In genomic region chr3:67572918-67573317, GRCm38 (mm10) we compare ENCODE assay signal across 8 mouse cellular contexts. TPM values are rescaled to one million over a fixed set of nuclear protein-coding genes. Genes with fewer than 3 reads are reported as not detected.
A peak's percentile ranks its signal among the peaks of the same experiment; 100 is the strongest.
DNase-seq lines count a peak whose midpoint lies in the region; ATAC-seq lines count a peak whose summit lies in the region.

No protein-coding gene starts in this region.

- H3K36me3 ChIP-seq in limb, embryonic 12.5 days: no peaks in the 10 kb centered on the region
- no peaks in the 10 kb centered on the region for H3K36me3 ChIP-seq in midbrain, embryonic 14.5 days (ENCODE audit: control insufficient read depth, insufficient read depth, low read length)

- intact Hi-C loops in heart, postnatal 10 days (cut with DNase I): loop anchor here (5.0 kb wide), 1 partner anchor 126 kb away; no protein-coding TSS in a partner anchor

- no peak overlapping the region for H3K4me2 ChIP-seq in limb, embryonic 12.5 days
- no peak overlapping the region for H3K4me2 ChIP-seq in midbrain, embryonic 14.5 days (ENCODE audit: low read length)

- H3K27me3 ChIP-seq in limb, embryonic 12.5 days: peaks cover 18% of the 10 kb centered on the region
- 0 out of 2 replicates have a peak, but pooled peaks cover 5% of the 10 kb centered on the region for H3K27me3 ChIP-seq in midbrain, embryonic 14.5 days (ENCODE audit: control insufficient read depth, insufficient read depth, low read length)

- no peaks in the 10 kb centered on the region for H3K4me1 ChIP-seq in limb, embryonic 12.5 days (replicated peaks)
- 0 out of 2 replicates have a peak, but pooled peaks cover 3% of the 10 kb centered on the region for H3K4me1 ChIP-seq in midbrain, embryonic 14.5 days (ENCODE audit: control insufficient read depth, insufficient read depth, low read length)

- no peaks in the 10 kb centered on the region for H3K9me3 ChIP-seq in limb, embryonic 12.5 days
- H3K9me3 ChIP-seq in midbrain, embryonic 14.5 days (ENCODE audit: control insufficient read depth, low read length): no peaks in the 10 kb centered on the region

- no peak overlapping the region for H3K4me3 ChIP-seq in limb, embryonic 12.5 days (replicated peaks)
- no peak overlapping the region for H3K4me3 ChIP-seq in midbrain, embryonic 14.5 days (replicated peaks; ENCODE audit: low read depth, low read length)

- H3K9ac ChIP-seq in limb, embryonic 12.5 days (replicated peaks): no peak overlapping the region
- H3K9ac ChIP-seq in midbrain, embryonic 14.5 days (replicated peaks; ENCODE audit: low read length): no peak overlapping the region

- DNase-seq in frontal cortex, postnatal 14 days (ENCODE audit: low spot score in 2 of 2): no peak
- peak; percentile 50 to 57 for DNase-seq in B cell, adult 2 months
- DNase-seq in c-Kit-positive CD71-positive TER-119-positive erythroid progenitor cells, embryonic 14.5 days (ENCODE audit: low spot score): peak; percentile 36
- peak; percentile 35 to 49 for DNase-seq in heart, postnatal 10 days
- DNase-seq in midbrain, embryonic 14.5 days: peak; percentile 77
- no peak for DNase-seq in urinary bladder, adult 2 months (ENCODE audit: low spot score)

- WGBS in limb, embryonic 12.5 days: 62% methylated on average over 4 of the region's 4 CpGs
- WGBS in midbrain, embryonic 14.5 days: 72% methylated on average over 4 of the region's 4 CpGs

- peak; percentile 79 for ATAC-seq in frontal cortex, adult (ENCODE audit: low TSS enrichment)
- ATAC-seq in limb, embryonic 12.5 days (ENCODE audit: insufficient number of reproducible peaks, insufficient read depth, low FRiP score, low TSS enrichment, low read depth): peak; percentile 60; the same call in 1 of the 2 replicates
- peak; percentile 49; the same call in 1 of the 2 replicates for ATAC-seq in midbrain, embryonic 14.5 days (ENCODE audit: low FRiP score, low TSS enrichment)

- no peak overlapping the region for H3K27ac ChIP-seq in limb, embryonic 12.5 days
- H3K27ac ChIP-seq in midbrain, embryonic 14.5 days (replicated peaks; ENCODE audit: low read depth, low read length): no peak overlapping the region

RNA-seq across cellular contexts. Expression of gene Mfsd1, which starts 9.6 kb away (rescaled TPM):
- 10 to 100 TPM; 40.0 to 42.8 TPM for total RNA-seq in heart, postnatal 10 days (2021)
- polyA plus RNA-seq in limb, embryonic 12.5 days (2016; fragmentation: Nextera tagmentation; extraction: Ambion mirVana): 51.5 and 52.9 TPM in 2 replicates
- 28.8 and 42.9 TPM in 2 replicates for polyA plus RNA-seq in midbrain, embryonic 14.5 days (2014; fragmentation: Nextera tagmentation; extraction: Ambion mirVana)
- polyA plus RNA-seq in urinary bladder, adult 2 months (2012; rRNA removed): 41.6 and 42.2 TPM in 2 replicates

RNA-seq across cellular contexts. Expression of gene Rarres1, which starts 57.6 kb away (rescaled TPM):
- 1 to 10 TPM; 1.2 TPM for total RNA-seq in heart, postnatal 10 days (2021)
- polyA plus RNA-seq in limb, embryonic 12.5 days (2016; fragmentation: Nextera tagmentation; extraction: Ambion mirVana): 9.2 and 14.4 TPM in 2 replicates
- 2.3 and 3.5 TPM in 2 replicates for polyA plus RNA-seq in midbrain, embryonic 14.5 days (2014; fragmentation: Nextera tagmentation; extraction: Ambion mirVana)
- 0.55 and 0.91 TPM in 2 replicates for polyA plus RNA-seq in urinary bladder, adult 2 months (2012; rRNA removed)

Comparison
In these comparisons a context has a peak if more than half of its experiments do, and no peak if none do; other contexts are left out.
1. DNase-seq: peak in B cell, adult 2 months (2 of 2), c-Kit-positive CD71-positive TER-119-positive erythroid progenitor cells, embryonic 14.5 days (single experiment), heart, postnatal 10 days (2 of 2) and midbrain, embryonic 14.5 days (single experiment); none in frontal cortex, postnatal 14 days (0 of 2) and urinary bladder, adult 2 months (single experiment).
2. Peak in every context shown above with its lines, with median percentiles within 50 percentile points of each other: ATAC-seq.